Mouse (Mus musculus): Measurements from ENCODE around the gene Cd22. TPM values are rescaled to one million over a fixed set of nuclear protein-coding genes. Genes with fewer than 3 reads are reported as not detected.
"Not testable (repeated sequence)": the region's sequence is repeated elsewhere in the genome, so short reads cannot be mapped to it uniquely, and the experiment has no call there.

Gene Cd22
- polyA plus RNA-seq, 1 experiment from 2014 or later, result not detected

GRCm38 (mm10) chr7:30837277-30837676 lies 42.9 kb downstream of the Cd22 start:
- Histone ChIP-seq H3K4me2 (replicated peaks) (no peak overlapping the region), H3K9me3 (no peaks in the 10 kb centered on the region), H3K4me3 (no peak overlapping the region), H3K27me3 (no peaks in the 10 kb centered on the region), H3K36me3 (no peaks in the 10 kb centered on the region), H3K9ac (replicated peaks) (no peak overlapping the region), H3K4me1 (no peaks in the 10 kb centered on the region), H3K27ac (replicated peaks) (no peak overlapping the region)
- ATAC-seq (replicated peaks), result no peak

- not testable (repeated sequence) for H3K9me3 ChIP-seq; H3K9ac ChIP-seq (replicated peaks); H3K36me3 ChIP-seq; H3K27me3 ChIP-seq; H3K4me1 ChIP-seq; H3K4me2 ChIP-seq (replicated peaks); ATAC-seq (replicated peaks); H3K4me3 ChIP-seq; H3K27ac ChIP-seq (replicated peaks)
- 67% methylated on average over 10 of the region's 11 CpGs for WGBS
Observed at GRCm38 (mm10) chr7:30832684-30833083, 47.5 kb downstream of the Cd22 start.

GRCm38 (mm10) chr7:30832261-30832660 lies 47.9 kb downstream of the Cd22 start:
- Histone ChIP-seq H3K27me3 (no peaks in the 10 kb centered on the region), H3K4me1 (no peaks in the 10 kb centered on the region), H3K36me3 (no peaks in the 10 kb centered on the region), H3K9ac (replicated peaks) (no peak overlapping the region), H3K9me3 (no peaks in the 10 kb centered on the region), H3K4me2 (replicated peaks) (no peak overlapping the region), H3K4me3 (no peak overlapping the region), H3K27ac (replicated peaks) (no peak overlapping the region)
- 77% methylated on average over 17 of the region's 17 CpGs for WGBS
- ATAC-seq (replicated peaks), result no peak

GRCm38 (mm10) chr7:30829428-30829827 lies 50.7 kb downstream of the Cd22 start:
- ATAC-seq (replicated peaks), result no peak
- no peaks in the 10 kb centered on the region for H3K36me3 ChIP-seq
- H3K9ac ChIP-seq (replicated peaks), result no peak overlapping the region
- 70% methylated on average over 3 of the region's 3 CpGs for WGBS
- H3K4me2 ChIP-seq (replicated peaks), result no peak overlapping the region
- H3K27ac ChIP-seq (replicated peaks), result no peak overlapping the region
- H3K9me3 ChIP-seq, result no peaks in the 10 kb centered on the region
- no peaks in the 10 kb centered on the region for H3K4me1 ChIP-seq
- H3K4me3 ChIP-seq, result no peak overlapping the region
- H3K27me3 ChIP-seq, result no peaks in the 10 kb centered on the region

- H3K27me3 ChIP-seq; H3K4me3 ChIP-seq; H3K36me3 ChIP-seq; H3K9me3 ChIP-seq; ATAC-seq (replicated peaks); H3K9ac ChIP-seq (replicated peaks); H3K4me1 ChIP-seq; H3K27ac ChIP-seq (replicated peaks); H3K4me2 ChIP-seq (replicated peaks): not testable (repeated sequence)
Observed at GRCm38 (mm10) chr7:30828871-30829270, 51.3 kb downstream of the Cd22 start.

GRCm38 (mm10) chr7:30826660-30827059 lies 53.5 kb downstream of the Cd22 start:
- ATAC-seq (replicated peaks), result no peak
- Histone ChIP-seq H3K36me3 (no peaks in the 10 kb centered on the region), H3K4me2 (replicated peaks) (no peak overlapping the region), H3K9ac (replicated peaks) (no peak overlapping the region), H3K4me3 (no peak overlapping the region), H3K4me1 (no peaks in the 10 kb centered on the region), H3K27me3 (no peaks in the 10 kb centered on the region), H3K9me3 (no peaks in the 10 kb centered on the region), H3K27ac (replicated peaks) (no peak overlapping the region)
- 93% methylated on average over 10 of the region's 10 CpGs for WGBS

GRCm38 (mm10) chr7:30824306-30824705 lies 55.8 kb downstream of the Cd22 start:
- Histone ChIP-seq H3K27ac (replicated peaks) (no peak overlapping the region), H3K4me1 (no peaks in the 10 kb centered on the region), H3K4me2 (replicated peaks) (no peak overlapping the region), H3K27me3 (no peaks in the 10 kb centered on the region), H3K4me3 (no peak overlapping the region), H3K9me3 (no peaks in the 10 kb centered on the region), H3K36me3 (no peaks in the 10 kb centered on the region), H3K9ac (replicated peaks) (no peak overlapping the region)
- ATAC-seq (replicated peaks), result no peak
- 93% methylated on average over 3 of the region's 3 CpGs for WGBS

GRCm38 (mm10) chr7:30823675-30824074 lies 56.5 kb downstream of the Cd22 start, which contains the start of gene Ffar2:
Gene Ffar2 (minus strand): TSS chr7:30823775.
- WGBS, result 90% methylated on average over 18 of the region's 18 CpGs
- H3K4me1 ChIP-seq, result no peaks in the 10 kb centered on the region
- H3K4me3 ChIP-seq, result no peak within 1 kb of the TSS
- no peak within 1 kb of the TSS for H3K4me2 ChIP-seq (replicated peaks)
- H3K27ac ChIP-seq (replicated peaks), result no peak within 1 kb of the TSS
- H3K36me3 ChIP-seq, result no peaks in the 10 kb centered on the region
- ATAC-seq (replicated peaks), result no peak
- no peak within 1 kb of the TSS for H3K9ac ChIP-seq (replicated peaks)
- no peaks in the 10 kb centered on the region for H3K9me3 ChIP-seq
- H3K27me3 ChIP-seq, result no peaks in the 10 kb centered on the region

GRCm38 (mm10) chr7:30821532-30821931 lies 58.6 kb downstream of the Cd22 start:
- Histone ChIP-seq H3K4me2 (replicated peaks) (no peak overlapping the region), H3K27me3 (no peaks in the 10 kb centered on the region), H3K9me3 (no peaks in the 10 kb centered on the region), H3K9ac (replicated peaks) (no peak overlapping the region), H3K4me1 (no peaks in the 10 kb centered on the region), H3K27ac (replicated peaks) (no peak overlapping the region), H3K36me3 (no peaks in the 10 kb centered on the region), H3K4me3 (no peak overlapping the region)
- no peak for ATAC-seq (replicated peaks)
- 74% methylated on average over 5 of the region's 5 CpGs for WGBS

GRCm38 (mm10) chr7:30820854-30821445 lies 59.2 kb downstream of the Cd22 start:
- H3K4me1 ChIP-seq, result no peaks in the 10 kb centered on the region
- no peaks in the 10 kb centered on the region for H3K9me3 ChIP-seq
- H3K36me3 ChIP-seq, result no peaks in the 10 kb centered on the region
- no peak overlapping the region for H3K9ac ChIP-seq (replicated peaks)
- H3K4me2 ChIP-seq (replicated peaks), result no peak overlapping the region
- ATAC-seq (replicated peaks), result no peak
- no peak overlapping the region for H3K4me3 ChIP-seq
- H3K27me3 ChIP-seq, result no peaks in the 10 kb centered on the region
- no peak overlapping the region for H3K27ac ChIP-seq (replicated peaks)
- WGBS, result 68% methylated on average over 7 of the region's 7 CpGs

GRCm38 (mm10) chr7:30820131-30820530 lies 60.0 kb downstream of the Cd22 start:
- Histone ChIP-seq H3K4me3 (no peak overlapping the region), H3K36me3 (no peaks in the 10 kb centered on the region), H3K4me2 (replicated peaks) (no peak overlapping the region), H3K4me1 (no peaks in the 10 kb centered on the region), H3K27me3 (no peaks in the 10 kb centered on the region), H3K27ac (replicated peaks) (no peak overlapping the region), H3K9me3 (no peaks in the 10 kb centered on the region), H3K9ac (replicated peaks) (no peak overlapping the region)
- 78% methylated on average over 6 of the region's 6 CpGs for WGBS
- ATAC-seq (replicated peaks), result no peak

Data from forebrain, embryonic 15.5 days (tissue).